In the genomic region with DNA sequence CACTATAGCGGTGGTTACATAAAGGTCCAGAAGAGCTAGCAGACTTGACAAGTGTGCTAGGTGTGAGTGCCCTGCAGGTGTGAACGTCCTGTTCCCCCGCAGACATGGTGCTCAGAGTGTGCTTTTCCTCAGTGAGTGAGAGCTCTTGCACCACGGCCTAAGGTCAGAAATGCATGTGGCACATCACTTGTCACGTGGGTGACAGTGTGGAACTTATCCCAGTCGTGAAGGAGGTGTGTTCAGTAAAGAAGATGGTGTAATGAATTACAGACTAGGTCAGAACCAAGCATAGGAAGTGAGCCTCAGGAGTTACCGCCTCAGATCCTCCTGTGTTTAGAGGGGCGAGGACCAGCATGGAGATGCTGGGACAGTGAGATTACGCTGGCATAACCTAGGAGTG, we compare ENCODE assay signal across 38 mouse cellular contexts. TPM values are rescaled to one million over a fixed set of nuclear protein-coding genes. Genes with fewer than 3 reads are reported as not detected.
A peak's percentile ranks its signal among the peaks of the same experiment; 100 is the strongest.
DNase-seq lines count a peak whose midpoint lies in the region; ATAC-seq lines count a peak whose summit lies in the region.
"Had no signal": no experiment of that assay in that cellular context is flagged by ENCODE, and none has a peak within 500 bp of the region (broad histone marks: within the 10 kb centered on the region; RNA-seq: fewer than 3 reads in every experiment).

No protein-coding gene starts in this region.

- H3K36me3 ChIP-seq in kidney, embryonic 14.5 days (ENCODE audit: control insufficient read depth, insufficient read depth, low read length): peaks cover 33% of the 10 kb centered on the region
- peaks cover 11% of the 10 kb centered on the region for H3K36me3 ChIP-seq in liver, embryonic 16.5 days (ENCODE audit: control insufficient read depth, insufficient read depth)
- peaks cover 68% of the 10 kb centered on the region for H3K36me3 ChIP-seq in liver, embryonic 12.5 days
- peaks cover 26% of the 10 kb centered on the region for H3K36me3 ChIP-seq in kidney, embryonic 16.5 days (ENCODE audit: insufficient read depth, low read length)
- H3K36me3 ChIP-seq in midbrain, embryonic 15.5 days (replicated peaks): peaks cover 15% of the 10 kb centered on the region; the same call in 1 of the 2 replicates

- H3K4me1 ChIP-seq in kidney, embryonic 14.5 days (ENCODE audit: control insufficient read depth, insufficient read depth, low read length): peaks cover 4% of the 10 kb centered on the region; the same call in 1 of the 2 replicates
- no peaks in the 10 kb centered on the region for H3K4me1 ChIP-seq in liver, embryonic 16.5 days (ENCODE audit: control insufficient read depth, low read depth, low read length)
- peaks cover 21% of the 10 kb centered on the region for H3K4me1 ChIP-seq in liver, embryonic 12.5 days
- H3K4me1 ChIP-seq in kidney, embryonic 16.5 days (ENCODE audit: insufficient read depth, low read length): peaks cover 4% of the 10 kb centered on the region
- H3K4me1 ChIP-seq in midbrain, embryonic 15.5 days: no peaks in the 10 kb centered on the region
- H3K4me1 ChIP-seq: embryonic facial prominence, embryonic 13.5 days; forebrain, embryonic 12.5 days; hindbrain, embryonic 12.5 days; limb, embryonic 12.5 days had no signal

- H3K27me3 ChIP-seq in kidney, embryonic 14.5 days (ENCODE audit: control insufficient read depth, insufficient read depth, low read length): no peaks in the 10 kb centered on the region
- H3K27me3 ChIP-seq in liver, embryonic 16.5 days (ENCODE audit: control insufficient read depth, insufficient read depth, low read depth, low read length): no peaks in the 10 kb centered on the region
- H3K27me3 ChIP-seq in liver, embryonic 12.5 days (replicated peaks): no peaks in the 10 kb centered on the region
- no peaks in the 10 kb centered on the region for H3K27me3 ChIP-seq in kidney, embryonic 16.5 days (ENCODE audit: insufficient read depth, low read length)
- no peaks in the 10 kb centered on the region for H3K27me3 ChIP-seq in midbrain, embryonic 15.5 days (replicated peaks)
- H3K27me3 ChIP-seq: embryonic facial prominence, embryonic 13.5 days; forebrain, embryonic 12.5 days; hindbrain, embryonic 12.5 days; limb, embryonic 12.5 days; liver, embryonic 13.5 days had no signal

- no peak overlapping the region for H3K4me2 ChIP-seq in kidney, embryonic 14.5 days (replicated peaks; ENCODE audit: low read depth, low read length)
- H3K4me2 ChIP-seq in liver, embryonic 16.5 days (ENCODE audit: low read depth, low read length): no peak overlapping the region
- no peak overlapping the region for H3K4me2 ChIP-seq in liver, embryonic 12.5 days
- no peak overlapping the region for H3K4me2 ChIP-seq in kidney, embryonic 16.5 days (replicated peaks; ENCODE audit: low read depth, low read length)
- H3K4me2 ChIP-seq in midbrain, embryonic 15.5 days: no peak overlapping the region
- H3K4me2 ChIP-seq: embryonic facial prominence, embryonic 13.5 days; forebrain, embryonic 12.5 days; hindbrain, embryonic 12.5 days; limb, embryonic 12.5 days; liver, embryonic 13.5 days had no signal

- no peak overlapping the region for H3K27ac ChIP-seq in kidney, embryonic 14.5 days (ENCODE audit: low read depth, low read length)
- no peak overlapping the region for H3K27ac ChIP-seq in liver, embryonic 16.5 days (ENCODE audit: low read length)
- no peak overlapping the region for H3K27ac ChIP-seq in liver, embryonic 12.5 days
- no peak overlapping the region for H3K27ac ChIP-seq in kidney, embryonic 16.5 days (ENCODE audit: low read length)
- no peak overlapping the region for H3K27ac ChIP-seq in midbrain, embryonic 15.5 days
- H3K27ac ChIP-seq: embryonic facial prominence, embryonic 13.5 days; forebrain, embryonic 12.5 days; heart, embryonic 10.5 days; hindbrain, embryonic 12.5 days; left cerebral cortex, adult 2 months; limb, embryonic 12.5 days; liver, embryonic 13.5 days; midbrain, embryonic 10.5 days; stomach, postnatal 0 days had no signal

- H3K9me3 ChIP-seq in kidney, embryonic 14.5 days (ENCODE audit: control insufficient read depth, low read length): no peaks in the 10 kb centered on the region
- H3K9me3 ChIP-seq in liver, embryonic 16.5 days (replicated peaks; ENCODE audit: control insufficient read depth, low read length): no peaks in the 10 kb centered on the region
- no peaks in the 10 kb centered on the region for H3K9me3 ChIP-seq in liver, embryonic 12.5 days (replicated peaks)
- no peaks in the 10 kb centered on the region for H3K9me3 ChIP-seq in kidney, embryonic 16.5 days (ENCODE audit: low read length)
- H3K9me3 ChIP-seq in midbrain, embryonic 15.5 days: no peaks in the 10 kb centered on the region
- H3K9me3 ChIP-seq: embryonic facial prominence, embryonic 13.5 days; forebrain, embryonic 12.5 days; G1E; heart, embryonic 10.5 days; hindbrain, embryonic 12.5 days; limb, embryonic 12.5 days; liver, embryonic 13.5 days; midbrain, embryonic 10.5 days had no signal

- peak; percentile 58 for DNase-seq in kidney, adult 11 months
- DNase-seq in gastrocnemius, postnatal 10 days: no peak
- DNase-seq: adrenal gland, postnatal 14 days; cerebellum, adult 11-12 months; cerebellum, adult 9-11 months; forebrain, postnatal 0 days; gastrocnemius, postnatal 25 days; heart, postnatal 36 days; liver, embryonic 13.5 days; lung, adult 2 months; right cerebral cortex, postnatal 4 days; thymus, adult 18-20 months; thymus, postnatal 25 days had no signal

- no peak overlapping the region for H3K4me3 ChIP-seq in kidney, embryonic 14.5 days (ENCODE audit: low read length)
- H3K4me3 ChIP-seq in liver, embryonic 16.5 days (ENCODE audit: low read depth, low read length): no peak overlapping the region
- H3K4me3 ChIP-seq in liver, embryonic 12.5 days: no peak overlapping the region
- H3K4me3 ChIP-seq in kidney, embryonic 16.5 days (ENCODE audit: low read length): no peak overlapping the region
- H3K4me3 ChIP-seq in midbrain, embryonic 15.5 days: no peak overlapping the region
- H3K4me3 ChIP-seq: embryonic facial prominence, embryonic 13.5 days; erythroblast, embryonic 14.5 days; forebrain, embryonic 12.5 days; heart, embryonic 10.5 days; hindbrain, embryonic 12.5 days; layer of hippocampus, adult 2 months; left cerebral cortex, adult 2 months; limb, embryonic 12.5 days; liver, embryonic 13.5 days; midbrain, embryonic 10.5 days had no signal

- no peak for ATAC-seq in kidney, embryonic 14.5 days (ENCODE audit: low FRiP score, low TSS enrichment)
- peak; percentile 17; the same call in 1 of the 2 replicates for ATAC-seq in liver, embryonic 16.5 days (ENCODE audit: low read depth)
- ATAC-seq in liver, embryonic 12.5 days: no peak
- peak; percentile 46; the same call in 1 of the 2 replicates for ATAC-seq in kidney, embryonic 16.5 days (ENCODE audit: low FRiP score, low TSS enrichment)
- no peak for ATAC-seq in midbrain, embryonic 15.5 days (replicated peaks)
- ATAC-seq: forebrain, postnatal 0 days; intestine, embryonic 16.5 days; midbrain, embryonic 16.5 days had no signal

- 78% methylated on average over 9 of the region's 9 CpGs for WGBS in kidney, embryonic 14.5 days
- WGBS in liver, embryonic 16.5 days (ENCODE audit: insufficient replicate concordance): 83% methylated on average over 9 of the region's 9 CpGs
- 90% methylated on average over 9 of the region's 9 CpGs for WGBS in liver, embryonic 12.5 days (ENCODE audit: insufficient replicate concordance)
- 75% methylated on average over 9 of the region's 9 CpGs for WGBS in kidney, embryonic 16.5 days
- WGBS in midbrain, embryonic 15.5 days: 93% methylated on average over 9 of the region's 9 CpGs

- H3K9ac ChIP-seq in kidney, embryonic 14.5 days (ENCODE audit: low read depth, low read length): no peak overlapping the region
- no peak overlapping the region for H3K9ac ChIP-seq in liver, embryonic 16.5 days (ENCODE audit: low read depth, low read length)
- H3K9ac ChIP-seq in liver, embryonic 12.5 days: no peak overlapping the region
- no peak overlapping the region for H3K9ac ChIP-seq in kidney, embryonic 16.5 days (replicated peaks; ENCODE audit: low read length)
- H3K9ac ChIP-seq in midbrain, embryonic 15.5 days: no peak overlapping the region
- H3K9ac ChIP-seq: embryonic facial prominence, embryonic 13.5 days; forebrain, embryonic 12.5 days; forebrain, postnatal 0 days; hindbrain, embryonic 12.5 days; limb, embryonic 12.5 days; liver, embryonic 13.5 days had no signal

RNA-seq across cellular contexts. Expression of a gene that starts 18.4 kb away (rescaled TPM):
- polyA plus RNA-seq in kidney, embryonic 14.5 days (2014; fragmentation: Nextera tagmentation; extraction: Ambion mirVana): not detected in 2 replicates
- polyA plus RNA-seq in liver, embryonic 16.5 days (2015; fragmentation: Nextera tagmentation; extraction: Ambion mirVana): not detected in 2 replicates
- polyA plus RNA-seq in liver, embryonic 12.5 days (2016; fragmentation: Nextera tagmentation; extraction: Ambion mirVana): not detected in 2 replicates
- not detected in 2 replicates for polyA plus RNA-seq in kidney, embryonic 16.5 days (2015; fragmentation: Nextera tagmentation; extraction: Ambion mirVana)
- not detected in 2 replicates for polyA plus RNA-seq in midbrain, embryonic 15.5 days (2015; fragmentation: Nextera tagmentation; extraction: Ambion mirVana)
- total RNA-seq in gastrocnemius, postnatal 10 days (2021): not detected
- total RNA-seq: adrenal gland, postnatal 14 days; common myeloid progenitor, adult 5-6 weeks; forebrain, postnatal 0 days; gastrocnemius, postnatal 25 days; heart, postnatal 36 days; layer of hippocampus, adult 2 months; layer of hippocampus, postnatal 14 days; left cerebral cortex, adult 2 months; left cerebral cortex, postnatal 25 days; megakaryocyte progenitor cell, adult 5-6 weeks had no signal
- polyA plus RNA-seq: embryonic facial prominence, embryonic 13.5 days; forebrain, embryonic 12.5 days; forebrain, postnatal 0 days; G1E; heart, embryonic 10.5 days; heart, embryonic 16.5 days; hindbrain, embryonic 12.5 days; intestine, embryonic 16.5 days; limb, embryonic 12.5 days; liver, embryonic 13.5 days; lung, adult 2 months; midbrain, embryonic 10.5 days; midbrain, embryonic 16.5 days; neural tube, embryonic 11.5 days; spleen, adult 2 months; stomach, postnatal 0 days had no signal

RNA-seq across cellular contexts. Expression of a gene that starts 30.5 kb away (rescaled TPM):
- polyA plus RNA-seq in kidney, embryonic 14.5 days (2014; fragmentation: Nextera tagmentation; extraction: Ambion mirVana): 42.1 and 49.8 TPM in 2 replicates
- polyA plus RNA-seq in liver, embryonic 16.5 days (2015; fragmentation: Nextera tagmentation; extraction: Ambion mirVana): 10.1 and 11.4 TPM in 2 replicates
- polyA plus RNA-seq in liver, embryonic 12.5 days (2016; fragmentation: Nextera tagmentation; extraction: Ambion mirVana): 15.6 and 17.8 TPM in 2 replicates
- 42.7 and 45.7 TPM in 2 replicates for polyA plus RNA-seq in kidney, embryonic 16.5 days (2015; fragmentation: Nextera tagmentation; extraction: Ambion mirVana)
- polyA plus RNA-seq in midbrain, embryonic 15.5 days (2015; fragmentation: Nextera tagmentation; extraction: Ambion mirVana): 55.3 and 56.7 TPM in 2 replicates
- 10 to 100 TPM; 48.8 to 49.5 TPM for total RNA-seq in gastrocnemius, postnatal 10 days (2021)

RNA-seq across cellular contexts. Expression of a gene that starts 32.7 kb away (rescaled TPM):
- 19.0 and 31.0 TPM in 2 replicates for polyA plus RNA-seq in kidney, embryonic 14.5 days (2014; fragmentation: Nextera tagmentation; extraction: Ambion mirVana)
- polyA plus RNA-seq in liver, embryonic 16.5 days (2015; fragmentation: Nextera tagmentation; extraction: Ambion mirVana): 14.1 and 15.6 TPM in 2 replicates
- polyA plus RNA-seq in liver, embryonic 12.5 days (2016; fragmentation: Nextera tagmentation; extraction: Ambion mirVana): 18.0 and 19.4 TPM in 2 replicates
- polyA plus RNA-seq in kidney, embryonic 16.5 days (2015; fragmentation: Nextera tagmentation; extraction: Ambion mirVana): 22.0 and 24.1 TPM in 2 replicates
- 17.3 and 17.4 TPM in 2 replicates for polyA plus RNA-seq in midbrain, embryonic 15.5 days (2015; fragmentation: Nextera tagmentation; extraction: Ambion mirVana)
- total RNA-seq in gastrocnemius, postnatal 10 days (2021): 10 to 100 TPM; 39.3 to 42.5 TPM

Comparison
In these comparisons a context has a peak if more than half of its experiments do, and no peak if none do; other contexts are left out.
1. ATAC-seq: peak in liver, embryonic 16.5 days (single experiment) and kidney, embryonic 16.5 days (single experiment); none in kidney, embryonic 14.5 days (single experiment), liver, embryonic 12.5 days (single experiment) and midbrain, embryonic 15.5 days (single experiment).